Mouse (Mus musculus): ENCODE measurements around the gene Trpm3. TPM values are rescaled to one million over a fixed set of nuclear protein-coding genes. Genes with fewer than 3 reads are reported as not detected.

Trpm3 gene
- polyA plus RNA-seq, 2 experiments, result 0.03 TPM; not detected in 1

GRCm38 (mm10) chr19:22596715-22597114 is 457.9 kb downstream of the Trpm3 start:
- Histone ChIP-seq H3K9ac (replicated peaks) (no peak overlapping the region), H3K36me3 (replicated peaks; ENCODE audit: control insufficient read depth, insufficient read depth, low read depth) (no peaks in the 10 kb centered on the region), H3K4me2 (ENCODE audit: low read depth) (no peak overlapping the region), H3K4me1 (replicated peaks; ENCODE audit: control insufficient read depth in 2 of 2, insufficient read depth in 2 of 2, low read length in 1 of 2) (no peaks in the 10 kb centered on the region), H3K9me3 (ENCODE audit: control insufficient read depth, low read length) (no peaks in the 10 kb centered on the region), H3K4me3 (ENCODE audit: insufficient read depth in 1 of 2, low read depth in 2 of 2, low read length in 2 of 2) (no peak overlapping the region), H3K27ac (no peak overlapping the region), H3K27me3 (ENCODE audit: control insufficient read depth, insufficient read depth, low read length) (no peaks in the 10 kb centered on the region)
- ATAC-seq (ENCODE audit: insufficient read depth) (no peak), DNase-seq (ENCODE audit: low read depth in 3 of 3, low spot score in 3 of 3) (no peak)
- WGBS (ENCODE audit: insufficient replicate concordance), result 51% methylated on average over 3 of the region's 3 CpGs
- TF ChIP-seq EP300 (IDR thresholded peaks at IDR 0.05; ENCODE audit: low read depth) (no peak), CTCF (IDR thresholded peaks at IDR 0.05; ENCODE audit: low read depth) (no peak)

- TF ChIP-seq CTCF (IDR thresholded peaks at IDR 0.05; ENCODE audit: low read depth), result no peak
- TF ChIP-seq EP300 (IDR thresholded peaks at IDR 0.05; ENCODE audit: low read depth), result no peak
- 9% methylated on average over 4 of the region's 4 CpGs for WGBS (ENCODE audit: insufficient replicate concordance)
- Histone ChIP-seq H3K9ac (replicated peaks) (no peak overlapping the region), H3K36me3 (replicated peaks; ENCODE audit: control insufficient read depth, insufficient read depth, low read depth) (no peaks in the 10 kb centered on the region), H3K4me2 (ENCODE audit: low read depth) (no peak overlapping the region), H3K27ac (no peak overlapping the region), H3K4me3 (ENCODE audit: insufficient read depth in 1 of 2, low read depth in 2 of 2, low read length in 2 of 2) (no peak overlapping the region), H3K9me3 (ENCODE audit: control insufficient read depth, low read length) (no peaks in the 10 kb centered on the region), H3K4me1 (replicated peaks; ENCODE audit: control insufficient read depth in 2 of 2, insufficient read depth in 2 of 2, low read length in 1 of 2) (no peaks in the 10 kb centered on the region), H3K27me3 (ENCODE audit: control insufficient read depth, insufficient read depth, low read length) (no peaks in the 10 kb centered on the region)
- no peak for ATAC-seq (ENCODE audit: insufficient read depth)
- no peak for DNase-seq (ENCODE audit: low read depth in 3 of 3, low spot score in 3 of 3)
Observed at GRCm38 (mm10) chr19:22604322-22604721, 465.5 kb downstream of the Trpm3 start.

GRCm38 (mm10) chr19:22607985-22608684 is 469.3 kb downstream of the Trpm3 start:
- no peak for ATAC-seq (ENCODE audit: insufficient read depth)
- Histone ChIP-seq H3K27ac (no peak overlapping the region), H3K9ac (replicated peaks) (no peak overlapping the region), H3K36me3 (replicated peaks; ENCODE audit: control insufficient read depth, insufficient read depth, low read depth) (no peaks in the 10 kb centered on the region), H3K4me1 (replicated peaks; ENCODE audit: control insufficient read depth in 2 of 2, insufficient read depth in 2 of 2, low read length in 1 of 2) (no peaks in the 10 kb centered on the region), H3K9me3 (ENCODE audit: control insufficient read depth, low read length) (no peaks in the 10 kb centered on the region), H3K4me3 (ENCODE audit: insufficient read depth in 1 of 2, low read depth in 2 of 2, low read length in 2 of 2) (no peak overlapping the region), H3K4me2 (ENCODE audit: low read depth) (no peak overlapping the region), H3K27me3 (ENCODE audit: control insufficient read depth, insufficient read depth, low read length) (no peaks in the 10 kb centered on the region)
- DNase-seq (ENCODE audit: low read depth in 3 of 3, low spot score in 3 of 3), result no peak
- 37% methylated on average over 5 of the region's 5 CpGs for WGBS (ENCODE audit: insufficient replicate concordance)
- no peak for TF ChIP-seq EP300 (IDR thresholded peaks at IDR 0.05; ENCODE audit: low read depth)

GRCm38 (mm10) chr19:22611621-22612020 is 472.8 kb downstream of the Trpm3 start:
- H3K27ac ChIP-seq, result no peak overlapping the region
- TF ChIP-seq CTCF (IDR thresholded peaks at IDR 0.05; ENCODE audit: low read depth) (no peak), EP300 (IDR thresholded peaks at IDR 0.05; ENCODE audit: low read depth) (no peak)
- ATAC-seq (ENCODE audit: insufficient read depth) (no peak), DNase-seq (ENCODE audit: low read depth in 3 of 3, low spot score in 3 of 3) (no peak)
- no peaks in the 10 kb centered on the region for H3K4me1 ChIP-seq (replicated peaks; ENCODE audit: control insufficient read depth in 2 of 2, insufficient read depth in 2 of 2, low read length in 1 of 2)
- no peak overlapping the region for H3K4me2 ChIP-seq (ENCODE audit: low read depth)
- H3K9ac ChIP-seq (replicated peaks), result no peak overlapping the region
- WGBS (ENCODE audit: insufficient replicate concordance), result 51% methylated on average over 2 of the region's 2 CpGs
- no peak overlapping the region for H3K4me3 ChIP-seq (ENCODE audit: insufficient read depth in 1 of 2, low read depth in 2 of 2, low read length in 2 of 2)
- no peaks in the 10 kb centered on the region for H3K36me3 ChIP-seq (replicated peaks; ENCODE audit: control insufficient read depth, insufficient read depth, low read depth)
- H3K27me3 ChIP-seq (ENCODE audit: control insufficient read depth, insufficient read depth, low read length), result no peaks in the 10 kb centered on the region
- no peaks in the 10 kb centered on the region for H3K9me3 ChIP-seq (ENCODE audit: control insufficient read depth, low read length)

- Histone ChIP-seq H3K36me3 (replicated peaks; ENCODE audit: control insufficient read depth, insufficient read depth, low read depth) (no peaks in the 10 kb centered on the region), H3K27me3 (ENCODE audit: control insufficient read depth, insufficient read depth, low read length) (no peaks in the 10 kb centered on the region), H3K4me3 (ENCODE audit: insufficient read depth in 1 of 2, low read depth in 2 of 2, low read length in 2 of 2) (no peak overlapping the region), H3K9ac (replicated peaks) (no peak overlapping the region), H3K4me2 (ENCODE audit: low read depth) (no peak overlapping the region), H3K9me3 (ENCODE audit: control insufficient read depth, low read length) (no peaks in the 10 kb centered on the region), H3K4me1 (replicated peaks; ENCODE audit: control insufficient read depth in 2 of 2, insufficient read depth in 2 of 2, low read length in 1 of 2) (no peaks in the 10 kb centered on the region), H3K27ac (no peak overlapping the region)
- WGBS (ENCODE audit: insufficient replicate concordance), result 64% methylated on average over 6 of the region's 6 CpGs
- DNase-seq (ENCODE audit: low read depth in 3 of 3, low spot score in 3 of 3) (no peak), ATAC-seq (ENCODE audit: insufficient read depth) (no peak)
- no peak for TF ChIP-seq EP300 (IDR thresholded peaks at IDR 0.05; ENCODE audit: low read depth)
- TF ChIP-seq CTCF (IDR thresholded peaks at IDR 0.05; ENCODE audit: low read depth), result no peak
Observed at GRCm38 (mm10) chr19:22615367-22615766, 476.5 kb downstream of the Trpm3 start.
